Mouse (Mus musculus) brain, adult 2 months (tissue): ENCODE results near the gene 4931414P19Rik.

Source experiments
- DNase-seq: peaks from one replicate; pipeline ENCODE4 v3.0.0; 2011; ENCODE audit warnings: low read depth, low spot score

4931414P19Rik gene

DNA sequence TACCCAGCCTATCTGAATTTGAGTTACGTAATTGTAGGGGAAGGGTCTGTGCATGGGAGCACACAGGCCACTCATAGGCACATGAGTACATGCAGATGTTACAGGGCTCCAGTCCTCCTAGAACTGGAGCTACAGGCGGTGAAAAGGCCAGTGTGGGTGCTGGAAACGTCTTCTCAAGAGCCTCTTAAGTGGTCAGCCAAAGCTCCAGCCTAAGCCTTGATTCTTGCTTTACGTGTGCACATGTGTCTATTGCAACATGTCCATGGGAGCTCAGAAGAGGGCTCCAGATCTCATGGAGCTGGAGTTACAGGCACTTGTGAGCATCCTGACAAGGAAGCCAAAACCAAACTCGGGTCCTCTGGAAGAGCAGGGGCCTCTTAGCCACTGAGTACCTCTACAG lies 61.1 kb downstream of the 4931414P19Rik start:
- DNase-seq = no peak

DNA sequence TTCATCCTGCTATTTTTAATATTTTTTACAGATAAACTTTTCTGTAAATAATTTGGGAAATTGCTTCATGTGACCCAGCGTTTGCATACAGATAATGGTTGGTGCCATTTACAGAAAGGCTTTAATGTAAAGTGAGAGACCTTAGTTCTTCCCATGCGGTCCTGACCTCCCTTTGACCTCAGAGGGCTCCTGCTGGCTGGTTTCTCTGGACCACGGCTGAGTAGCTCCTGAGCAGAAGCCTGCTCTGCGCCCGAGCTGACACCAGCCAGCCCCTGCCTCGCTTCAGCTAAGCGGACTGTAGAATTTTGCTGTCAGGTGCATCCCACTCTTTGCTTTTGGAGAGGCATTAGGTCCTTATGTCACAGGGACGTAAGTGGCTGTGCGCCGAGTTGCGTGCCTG lies 65.0 kb downstream of the 4931414P19Rik start:
- no peak for DNase-seq

DNA sequence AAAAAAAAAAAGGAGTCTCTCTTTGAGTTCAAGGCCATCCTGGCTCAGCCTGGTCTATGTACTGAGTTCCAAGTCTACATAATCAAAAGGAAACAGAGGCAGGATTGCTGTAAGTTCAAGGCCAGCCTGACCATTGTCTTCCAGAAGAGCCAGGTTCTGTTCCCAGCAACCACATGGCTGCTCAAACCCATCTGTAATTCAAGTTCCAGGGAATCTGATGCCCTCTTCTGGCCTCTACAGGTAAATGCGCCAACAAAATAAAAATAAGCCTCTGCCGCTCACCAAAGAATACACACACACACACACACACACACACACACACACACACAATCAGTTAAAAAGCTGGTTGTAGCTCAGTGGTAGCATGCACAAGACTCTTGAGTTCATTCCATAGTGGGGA lies 67.2 kb downstream of the 4931414P19Rik start:
- no peak for DNase-seq
